Mouse (Mus musculus) heart, adult 18-20 months (tissue): ENCODE data around the gene Fam124b. TPM values are rescaled to one million over a fixed set of nuclear protein-coding genes. Genes with fewer than 3 reads are reported as not detected.

Experiments
- DNase-seq, 2 experiments: peaks; one replicate each; pipeline ENCODE4 v3.0.0; 2021 to 2022; ENCODE audit warnings: mixed read lengths in 1 of 2
- long read RNA-seq, 2 experiments: library from polyadenylated mRNA; stranded (forward); transcript quantifications; one replicate each; pipeline ENCODE4 v2.0.0; 2021
- total RNA-seq, 2 experiments: library from RNA; stranded (reverse); gene quantifications; 2 replicates each; pipeline ENCODE4 v1.2.3; 2021

The Fam124b gene
- 1 to 10 TPM; 2.8 to 4.1 TPM for total RNA-seq
- long read RNA-seq, experiment 1 = 0 reads
- long read RNA-seq, experiment 2 = 0 reads

DNA sequence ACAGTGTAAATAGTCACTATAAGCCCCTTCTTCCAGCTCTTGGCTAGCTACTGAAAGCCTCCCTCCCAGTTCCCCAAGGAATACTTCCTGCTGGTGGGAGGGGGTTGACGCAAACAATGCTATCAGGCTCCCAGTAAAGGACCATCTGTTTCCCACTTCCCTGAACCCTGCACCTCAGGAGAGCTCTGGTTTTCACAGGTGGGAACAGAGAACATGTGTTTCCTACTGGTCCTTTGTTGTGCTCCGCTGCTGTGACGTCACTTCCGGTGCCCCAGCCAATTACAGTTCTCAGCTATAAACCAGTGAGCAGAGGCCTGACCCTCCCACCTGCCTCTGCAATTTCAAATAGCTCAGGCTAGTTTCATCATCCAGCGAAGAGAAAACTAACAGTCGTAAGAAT, at the start of gene Fam124b:
Fam124b (minus strand) TSS at position 206 of the 400 bp plus-strand sequence.
- DNase-seq = peak; percentile 66 to 87

DNA sequence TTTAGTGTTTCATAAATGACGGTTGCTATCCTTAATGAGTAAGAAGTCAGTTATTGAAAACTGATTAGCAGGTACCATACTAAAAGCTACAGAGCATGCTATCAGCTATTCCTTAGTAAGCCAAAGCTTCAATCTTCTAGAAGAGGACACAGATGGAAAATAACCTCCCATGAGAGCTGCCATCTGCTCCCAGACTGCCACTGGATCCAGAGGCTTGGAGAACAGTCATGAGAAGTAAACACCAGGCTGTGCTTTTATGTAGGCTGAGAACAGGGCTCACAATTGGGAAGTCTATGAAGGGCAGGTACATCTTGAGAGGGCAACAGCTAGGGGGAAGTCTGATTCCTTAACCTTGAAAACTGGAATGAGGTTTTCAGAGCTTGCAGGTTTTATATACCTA, 42.2 kb upstream of the Fam124b start:
- no peak for DNase-seq

GRCm38 (mm10) chr1:80258632-80259031, 40.4 kb upstream of the Fam124b start:
- DNase-seq = no peak

DNA sequence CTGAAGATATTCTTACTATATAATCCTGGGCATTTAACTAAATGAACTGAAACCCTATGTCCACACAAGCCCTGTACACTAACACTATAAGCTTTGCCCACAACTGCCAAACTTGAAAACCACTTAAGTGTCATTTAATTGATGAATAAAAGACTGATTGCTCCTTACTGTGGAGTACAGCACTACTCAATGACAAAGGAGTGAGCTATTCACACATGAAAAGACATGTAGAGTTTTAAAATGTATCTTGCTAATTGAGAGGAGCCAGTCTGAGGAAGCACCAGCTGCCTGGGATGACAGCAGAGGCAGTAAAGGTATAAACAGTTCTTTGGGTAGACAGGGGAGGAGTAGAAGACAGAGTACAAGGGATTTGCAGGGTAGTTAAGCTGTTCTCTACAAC, 35.0 kb upstream of the Fam124b start:
- no peak for DNase-seq

- DNase-seq = no peak
These were observed 32.0 kb upstream of the Fam124b start for GRCm38 (mm10) chr1:80250247-80250646.

GRCm38 (mm10) chr1:80247131-80247530, 28.9 kb upstream of the Fam124b start:
- no peak for DNase-seq

GRCm38 (mm10) chr1:80244123-80244522, 25.9 kb upstream of the Fam124b start:
- peak in 1 of 2 experiments; percentile 30 for DNase-seq

GRCm38 (mm10) chr1:80241579-80241978, 23.3 kb upstream of the Fam124b start:
- no peak for DNase-seq

- DNase-seq = peak in 1 of 2 experiments; percentile 20
These were observed 21.9 kb upstream of the Fam124b start for GRCm38 (mm10) chr1:80240017-80240660.

GRCm38 (mm10) chr1:80239481-80239880, 21.2 kb upstream of the Fam124b start:
- no peak for DNase-seq

GRCm38 (mm10) chr1:80236951-80237702, 18.9 kb upstream of the Fam124b start:
- no peak for DNase-seq

DNA sequence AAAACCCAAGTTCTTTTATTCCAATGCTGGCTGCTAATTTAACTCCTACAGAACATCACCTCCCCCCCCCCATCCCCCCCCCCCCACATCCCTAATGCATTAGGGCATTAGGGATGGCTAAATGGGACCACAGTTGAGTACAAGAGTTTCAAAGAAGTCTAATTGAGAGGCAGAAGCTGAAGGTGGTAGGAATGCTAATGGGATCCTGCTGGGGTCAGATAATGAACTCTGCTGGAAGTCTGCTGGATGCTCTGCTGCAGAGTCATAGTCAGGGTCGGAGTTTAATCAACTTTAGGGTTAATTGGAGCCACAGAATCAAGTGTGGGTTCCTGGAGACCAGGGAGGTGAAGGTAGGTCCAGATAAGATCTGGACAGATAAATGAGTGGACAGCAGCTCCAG, 17.9 kb upstream of the Fam124b start:
- DNase-seq = no peak

DNA sequence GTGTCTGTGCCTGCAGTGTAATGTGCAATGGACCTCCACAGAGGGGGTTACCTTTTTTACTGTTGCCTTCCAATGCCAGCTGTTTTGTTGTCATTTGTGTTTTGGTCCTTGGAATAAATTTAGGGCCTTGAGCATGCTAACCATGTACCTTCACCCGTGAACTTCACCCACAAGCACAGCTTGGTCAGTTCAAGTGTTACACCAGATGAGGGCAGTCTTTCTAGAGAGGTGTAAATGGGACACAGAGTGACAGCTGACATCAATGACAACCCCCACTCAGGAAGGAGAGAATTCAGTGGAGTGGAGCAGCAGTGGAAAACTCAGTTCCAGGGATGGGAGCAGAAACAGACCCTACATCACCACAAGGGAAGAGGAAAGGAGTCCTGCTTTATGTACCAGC, 12.3 kb upstream of the Fam124b start:
- no peak for DNase-seq

DNA sequence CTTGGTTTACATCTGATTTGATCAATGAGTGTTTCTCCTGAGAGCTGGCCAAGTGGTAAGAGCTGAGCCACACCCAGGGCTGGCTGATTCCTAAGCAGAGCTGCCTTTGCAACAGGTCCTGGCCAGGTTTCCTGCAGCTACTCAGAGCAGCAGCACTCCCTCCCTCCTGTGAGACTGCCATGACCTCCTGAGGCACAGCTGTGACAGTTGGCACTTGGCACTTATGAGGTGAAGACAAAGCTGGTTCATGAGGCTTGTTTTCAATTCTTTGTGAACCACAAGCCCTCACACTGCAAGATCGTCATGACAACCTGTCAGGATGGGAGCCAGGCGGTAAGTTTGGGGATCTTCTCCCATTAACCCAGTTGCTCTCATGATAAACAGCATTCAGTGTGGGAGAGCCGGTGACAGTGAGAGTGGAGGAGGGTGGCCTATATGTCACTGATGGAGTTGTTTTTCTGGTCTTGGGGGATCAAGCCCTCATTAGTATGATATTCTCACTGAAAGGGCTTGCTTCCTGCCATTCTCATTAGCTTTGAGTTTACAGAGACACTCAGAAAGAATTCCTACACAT, 6.7 kb upstream of the Fam124b start:
- peak in 1 of 2 experiments; percentile 18 for DNase-seq

GRCm38 (mm10) chr1:80221151-80221550, 2.9 kb upstream of the Fam124b start:
- peak in 1 of 2 experiments; percentile 49 for DNase-seq

GRCm38 (mm10) chr1:80213826-80214225, 4.4 kb downstream of the Fam124b start:
- peak; percentile 42 to 87 for DNase-seq

- peak in 1 of 2 experiments; percentile 19 for DNase-seq
These were observed 5.1 kb downstream of the Fam124b start for GRCm38 (mm10) chr1:80213146-80213545.

- DNase-seq = no peak
These were observed 16.0 kb downstream of the Fam124b start for GRCm38 (mm10) chr1:80202314-80202713.

DNA sequence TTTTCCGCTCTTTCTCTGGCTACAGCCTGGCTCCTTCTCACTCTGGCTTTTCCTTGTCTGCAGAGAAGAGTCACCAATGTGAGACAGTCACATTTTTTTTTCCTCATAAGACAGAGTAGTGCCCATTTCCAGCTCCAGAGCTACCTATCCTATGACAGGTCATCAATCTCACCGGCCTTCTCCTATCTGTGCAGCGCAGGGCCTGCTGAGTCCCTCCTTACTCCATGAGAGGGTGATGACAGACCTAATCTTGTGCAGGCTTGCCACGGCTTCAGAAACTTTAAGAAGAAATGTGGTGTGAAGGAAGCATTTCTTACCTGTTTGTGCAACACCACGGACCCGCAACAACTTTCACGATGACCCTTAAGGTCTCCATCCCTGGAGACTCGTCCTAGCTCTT, 25.4 kb downstream of the Fam124b start:
- DNase-seq = peak in 1 of 2 experiments; percentile 12

DNA sequence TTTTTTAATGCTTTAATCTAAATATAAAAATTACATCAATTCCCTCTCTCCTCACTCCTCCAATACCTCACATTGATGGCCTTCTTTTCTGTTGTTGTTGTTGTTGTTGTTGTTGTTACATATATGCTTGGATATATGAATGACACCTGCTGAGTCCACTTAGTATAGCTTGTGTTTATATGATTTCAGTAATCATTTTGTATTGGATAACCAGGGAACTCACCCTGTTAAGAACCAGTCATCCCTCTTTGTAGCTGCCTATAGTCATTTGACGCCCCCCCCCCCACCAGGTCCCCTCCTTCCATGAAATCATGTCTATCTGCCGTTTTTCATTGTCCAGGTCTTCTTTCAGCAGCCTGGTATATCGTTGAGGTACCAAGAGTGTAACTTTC, 36.9 kb downstream of the Fam124b start:
- DNase-seq = no peak

GRCm38 (mm10) chr1:80180767-80181413, 37.4 kb downstream of the Fam124b start:
- peak; percentile 42 to 78 for DNase-seq

GRCm38 (mm10) chr1:80180128-80180527, 38.1 kb downstream of the Fam124b start:
- DNase-seq = no peak
